ENCODE assay signal across 13 mouse cellular contexts in genomic region chr9:118678759-118679158, GRCm38 (mm10).
A peak's percentile ranks its signal among the peaks of the same experiment; 100 is the strongest.
DNase-seq lines count a peak whose midpoint lies in the region; ATAC-seq and TF ChIP-seq lines count a peak whose summit lies in the region.
"Had no signal": no experiment of that assay in that cellular context is flagged by ENCODE, and none has a peak within 500 bp of the region (broad histone marks: within the 10 kb centered on the region; RNA-seq: fewer than 3 reads in every experiment).

No protein-coding gene starts in this region.

- H3K27me3 ChIP-seq in stomach, embryonic 15.5 days (replicated peaks): no peaks in the 10 kb centered on the region
- H3K27me3 ChIP-seq in stomach, postnatal 0 days (ENCODE audit: control insufficient read depth, insufficient read depth, low read length): no peaks in the 10 kb centered on the region
- H3K27me3 ChIP-seq in hindbrain, postnatal 0 days (ENCODE audit: insufficient read depth, low read length): no peaks in the 10 kb centered on the region
- H3K27me3 ChIP-seq: midbrain, embryonic 12.5 days had no signal

- no peak for TF ChIP-seq EP300 in stomach, postnatal 0 days (optimal IDR thresholded peaks at IDR 0.05)

- no peaks in the 10 kb centered on the region for H3K36me3 ChIP-seq in stomach, embryonic 15.5 days
- H3K36me3 ChIP-seq in stomach, postnatal 0 days (ENCODE audit: control insufficient read depth, insufficient read depth, low read length): no peaks in the 10 kb centered on the region
- no peaks in the 10 kb centered on the region for H3K36me3 ChIP-seq in hindbrain, postnatal 0 days (ENCODE audit: insufficient read depth, low read length)
- H3K36me3 ChIP-seq: G1E; midbrain, embryonic 12.5 days had no signal

- WGBS in stomach, embryonic 15.5 days: 72% methylated on average over 10 of the region's 10 CpGs
- 77% methylated on average over 10 of the region's 10 CpGs for WGBS in stomach, postnatal 0 days
- 67% methylated on average over 10 of the region's 10 CpGs for WGBS in hindbrain, postnatal 0 days

- H3K9ac ChIP-seq in stomach, embryonic 15.5 days: no peak overlapping the region
- no peak overlapping the region for H3K9ac ChIP-seq in stomach, postnatal 0 days (ENCODE audit: low read length)
- H3K9ac ChIP-seq in hindbrain, postnatal 0 days (replicated peaks; ENCODE audit: low read length): no peak overlapping the region
- H3K9ac ChIP-seq: midbrain, embryonic 12.5 days had no signal

- H3K4me1 ChIP-seq in stomach, embryonic 15.5 days: 0 out of 2 replicates have a peak, but pooled peaks cover 10% of the 10 kb centered on the region
- H3K4me1 ChIP-seq in stomach, postnatal 0 days (replicated peaks; ENCODE audit: control insufficient read depth, insufficient read depth): no peaks in the 10 kb centered on the region
- H3K4me1 ChIP-seq in hindbrain, postnatal 0 days (ENCODE audit: insufficient read depth, low read length): no peaks in the 10 kb centered on the region

- no peak for TF ChIP-seq CTCF in stomach, postnatal 0 days (IDR thresholded peaks at IDR 0.05; ENCODE audit: low read depth)
- TF ChIP-seq CTCF in hindbrain, postnatal 0 days (IDR thresholded peaks at IDR 0.05; ENCODE audit: low read depth): no peak

- DNase-seq in stomach, postnatal 0 days (ENCODE audit: low spot score): no peak
- peak; percentile 79 for DNase-seq in R1 (ENCODE audit: low read depth, low spot score)
- peak; percentile 63 for DNase-seq in naive thymus-derived CD4-positive, alpha-beta T cell, adult 2 months (ENCODE audit: low read depth)
- no peak for DNase-seq in hindbrain, postnatal 0 days (ENCODE audit: low spot score)
- DNase-seq in heart, adult 18-20 months: no peak
- DNase-seq: cerebellum, adult 9-11 months; kidney, adult 11 months had no signal

- no peaks in the 10 kb centered on the region for H3K9me3 ChIP-seq in stomach, embryonic 15.5 days
- no peaks in the 10 kb centered on the region for H3K9me3 ChIP-seq in stomach, postnatal 0 days (ENCODE audit: control insufficient read depth, low read length)
- H3K9me3 ChIP-seq in hindbrain, postnatal 0 days (ENCODE audit: low read length): no peaks in the 10 kb centered on the region
- H3K9me3 ChIP-seq: hindbrain, embryonic 10.5 days; midbrain, embryonic 12.5 days had no signal

- H3K4me3 ChIP-seq in stomach, embryonic 15.5 days (replicated peaks): no peak overlapping the region
- no peak overlapping the region for H3K4me3 ChIP-seq in stomach, postnatal 0 days (ENCODE audit: low read depth, low read length)
- H3K4me3 ChIP-seq in hindbrain, postnatal 0 days (ENCODE audit: low read length): no peak overlapping the region
- H3K4me3 ChIP-seq: hindbrain, embryonic 10.5 days; midbrain, embryonic 12.5 days had no signal

- 0 out of 2 replicates have a peak overlapping the region, but pooled peaks have one; percentile 8 for H3K27ac ChIP-seq in stomach, embryonic 15.5 days
- no peak overlapping the region for H3K27ac ChIP-seq in stomach, postnatal 0 days (replicated peaks)
- no peak overlapping the region for H3K27ac ChIP-seq in hindbrain, postnatal 0 days
- H3K27ac ChIP-seq: midbrain, embryonic 12.5 days had no signal

- no peak overlapping the region for H3K4me2 ChIP-seq in stomach, embryonic 15.5 days
- no peak overlapping the region for H3K4me2 ChIP-seq in stomach, postnatal 0 days (replicated peaks; ENCODE audit: low read depth)
- no peak overlapping the region for H3K4me2 ChIP-seq in hindbrain, postnatal 0 days (ENCODE audit: low read depth, low read length)
- H3K4me2 ChIP-seq: midbrain, embryonic 12.5 days had no signal

- ATAC-seq in stomach, embryonic 15.5 days (ENCODE audit: insufficient read depth, low FRiP score, low read depth): no peak
- no peak for ATAC-seq in stomach, postnatal 0 days (ENCODE audit: low FRiP score, low TSS enrichment)
- ATAC-seq in inflammation-experienced regulatory T-cells, adult 6 months: peak; percentile 47
- ATAC-seq in hindbrain, postnatal 0 days: no peak
- ATAC-seq: forebrain, embryonic 16.5 days had no signal

Comparison
In these comparisons a context has a peak if more than half of its experiments do, and no peak if none do; other contexts are left out.
1. DNase-seq: peak in R1 (single experiment) and naive thymus-derived CD4-positive, alpha-beta T cell, adult 2 months (single experiment); none in stomach, postnatal 0 days (single experiment), hindbrain, postnatal 0 days (single experiment) and heart, adult 18-20 months (0 of 2).